Mouse (Mus musculus): Measurements from ENCODE around the gene Tex33.
"Not testable (repeated sequence)": the region's sequence is repeated elsewhere in the genome, so short reads cannot be mapped to it uniquely, and the experiment has no call there.

DNA sequence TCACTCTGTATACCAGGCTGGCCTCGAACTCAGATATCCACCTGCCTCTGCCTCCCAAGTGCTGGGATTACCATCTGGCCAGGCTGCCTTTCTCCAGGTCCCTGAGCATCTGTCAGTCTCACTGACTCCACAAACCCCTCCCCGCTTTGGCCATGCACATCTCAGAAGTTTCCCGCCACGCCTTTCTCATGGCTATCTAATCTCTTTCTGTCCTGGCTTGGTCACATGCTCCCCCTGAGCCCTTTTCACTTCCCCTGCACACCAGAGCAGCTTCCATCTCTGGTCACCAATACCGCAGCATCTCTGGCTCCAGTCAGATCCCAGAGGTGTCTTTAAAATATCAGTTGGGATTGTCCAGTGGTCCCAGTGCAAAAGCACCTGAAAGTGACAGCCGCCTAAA lies 65.7 kb downstream of the Tex33 start:
- TF ChIP-seq POLR2A (IDR thresholded peaks at IDR 0.05; ENCODE audit: borderline replicate concordance, extremely low read depth, low read depth, low read length); CTCF (IDR thresholded peaks at IDR 0.05; ENCODE audit: insufficient read depth, low read length): not testable (repeated sequence)
